Mouse (Mus musculus) cerebellum, adult 11-12 months (tissue): Measurements from ENCODE around the gene 2610318N02Rik.

Experiments used
- DNase-seq: peaks from one replicate; pipeline ENCODE4 v3.0.0; 2022

Gene 2610318N02Rik

DNA sequence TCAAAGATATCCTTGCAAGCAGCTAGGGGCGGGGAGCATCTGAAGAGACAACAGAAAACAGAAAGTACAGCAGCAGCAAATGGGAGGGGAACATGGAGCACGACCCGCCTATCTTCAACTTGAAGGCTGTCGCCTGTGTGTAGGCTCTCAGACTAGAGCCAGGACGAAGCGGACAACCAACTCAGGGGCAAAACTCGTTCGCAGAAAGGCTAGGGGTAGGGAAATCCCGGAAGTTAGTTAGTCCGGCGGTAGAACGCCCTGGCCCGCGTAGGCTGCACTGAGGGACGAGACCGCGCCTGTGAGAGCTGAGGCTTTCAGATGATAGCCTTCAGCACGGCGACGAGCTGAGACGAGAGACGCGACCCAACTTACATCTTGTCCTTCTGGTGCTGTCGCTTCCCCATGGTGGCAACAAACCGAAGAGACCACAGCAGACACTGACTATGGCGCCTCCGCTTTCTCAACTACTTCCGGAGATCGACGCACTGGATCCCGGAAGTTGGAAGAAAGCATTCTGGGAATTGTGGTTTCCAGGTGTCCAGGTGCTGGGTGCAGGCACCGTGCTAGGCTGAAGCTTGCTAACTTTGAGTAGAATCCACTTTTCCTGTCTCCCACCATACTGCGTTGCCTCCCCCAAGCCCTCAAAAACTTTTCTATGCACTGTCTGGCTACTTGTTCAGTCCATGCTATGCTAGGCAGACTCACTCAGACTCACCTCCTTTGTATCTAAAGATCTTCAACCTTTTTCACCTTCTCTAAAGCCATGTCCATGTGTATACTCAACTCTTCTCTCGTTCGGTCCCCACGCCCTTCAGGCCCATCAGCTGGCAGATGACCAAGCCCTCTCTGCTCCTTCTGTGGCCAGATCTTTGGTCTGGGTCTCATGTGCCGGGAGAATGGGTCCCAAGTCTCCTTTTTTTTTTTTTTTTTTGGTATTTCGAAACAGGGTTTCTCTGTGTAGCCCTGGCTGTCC, 13.9 kb downstream of the 2610318N02Rik start, which contains the start of gene Ppil2:
Gene Ppil2 (minus strand): TSS at position 487 of the 973 bp plus-strand sequence.
- peak; percentile 68 for DNase-seq

DNA sequence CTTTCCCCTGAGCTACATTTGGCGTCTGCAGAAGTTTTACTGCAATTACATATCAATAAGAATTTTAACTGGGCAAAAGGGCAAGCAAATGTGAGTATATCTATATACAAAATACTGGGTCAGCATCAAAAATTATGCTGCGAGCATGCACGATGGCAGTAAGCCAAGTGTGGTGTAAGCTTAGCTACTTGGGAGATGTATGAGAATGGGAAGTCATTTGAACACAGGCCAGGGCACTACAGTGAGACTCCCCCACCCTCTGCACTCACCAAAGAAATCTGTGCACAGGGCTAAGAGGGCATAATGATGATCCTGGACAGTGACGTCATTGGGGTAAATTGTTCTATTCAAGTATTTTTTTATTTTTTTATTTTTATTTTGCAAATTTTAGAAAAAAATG, 20.4 kb downstream of the 2610318N02Rik start:
- DNase-seq, result no peak

DNA sequence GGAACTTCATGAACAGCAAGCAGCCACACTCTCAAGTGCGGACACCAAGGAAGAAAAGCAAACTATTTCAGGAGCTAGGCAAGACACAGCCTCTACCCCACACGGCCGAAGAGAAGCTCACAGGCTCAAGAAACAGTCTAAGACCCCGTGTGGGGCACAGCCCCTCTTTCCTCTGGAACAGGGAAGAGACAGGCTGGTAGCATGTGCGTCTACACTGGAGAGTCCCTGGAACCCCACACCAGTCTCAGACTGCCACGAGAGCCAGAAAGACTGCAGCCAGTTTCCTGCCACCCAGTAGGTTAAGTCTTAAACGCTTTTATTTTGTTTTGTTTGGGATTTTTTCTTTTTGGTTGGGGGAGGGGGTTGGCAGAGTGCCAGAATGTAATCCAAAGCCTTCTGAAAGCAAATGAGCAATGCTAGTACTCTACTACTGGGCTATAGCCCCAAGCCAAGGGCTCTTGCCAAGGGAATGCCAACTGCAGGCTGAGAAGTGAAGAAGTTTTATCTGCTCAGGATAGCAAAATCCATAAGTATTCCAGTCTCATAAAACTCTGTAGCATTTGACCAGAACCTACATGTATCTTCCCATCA, 22.2 kb downstream of the 2610318N02Rik start:
- DNase-seq, result no peak

DNA sequence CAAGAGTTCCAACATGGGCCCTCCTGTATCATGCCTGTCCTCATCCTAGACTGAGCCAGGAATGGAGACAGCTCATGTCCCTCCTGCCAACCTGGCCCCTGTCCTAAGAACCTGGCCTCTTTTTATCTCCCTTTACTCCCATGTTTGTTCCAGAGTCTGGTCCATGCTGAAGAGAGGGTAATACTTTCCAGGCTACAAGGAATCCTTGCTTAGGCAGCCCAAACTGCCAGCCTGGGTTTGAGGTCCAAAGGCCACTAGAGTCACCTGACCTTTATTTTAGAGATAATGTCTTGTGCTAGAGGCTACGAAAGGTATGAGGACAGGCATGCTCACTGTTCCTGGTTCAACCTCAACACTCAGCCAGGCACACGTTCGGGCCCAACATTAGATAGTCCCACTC, 28.0 kb downstream of the 2610318N02Rik start:
- DNase-seq, result no peak

DNA sequence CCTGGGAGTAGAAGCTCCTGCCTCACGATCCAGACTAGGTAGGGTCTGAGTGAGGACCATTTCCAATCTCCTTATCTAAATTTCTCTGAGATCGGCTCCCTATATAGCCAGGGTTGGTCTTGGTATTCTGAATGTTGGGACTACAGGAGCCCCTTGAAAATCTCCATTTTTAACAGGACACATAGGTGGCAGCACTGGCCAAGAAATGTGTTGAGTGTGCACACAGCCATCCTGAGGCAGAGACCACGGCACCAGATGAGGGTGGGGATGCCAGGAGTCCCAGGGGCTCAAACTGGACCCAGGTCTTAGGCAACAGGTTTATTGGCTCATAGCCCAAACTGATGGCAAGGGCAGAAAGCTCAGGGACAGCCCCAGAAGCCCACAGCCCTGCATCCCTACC, 36.6 kb downstream of the 2610318N02Rik start:
- DNase-seq, result no peak

DNA sequence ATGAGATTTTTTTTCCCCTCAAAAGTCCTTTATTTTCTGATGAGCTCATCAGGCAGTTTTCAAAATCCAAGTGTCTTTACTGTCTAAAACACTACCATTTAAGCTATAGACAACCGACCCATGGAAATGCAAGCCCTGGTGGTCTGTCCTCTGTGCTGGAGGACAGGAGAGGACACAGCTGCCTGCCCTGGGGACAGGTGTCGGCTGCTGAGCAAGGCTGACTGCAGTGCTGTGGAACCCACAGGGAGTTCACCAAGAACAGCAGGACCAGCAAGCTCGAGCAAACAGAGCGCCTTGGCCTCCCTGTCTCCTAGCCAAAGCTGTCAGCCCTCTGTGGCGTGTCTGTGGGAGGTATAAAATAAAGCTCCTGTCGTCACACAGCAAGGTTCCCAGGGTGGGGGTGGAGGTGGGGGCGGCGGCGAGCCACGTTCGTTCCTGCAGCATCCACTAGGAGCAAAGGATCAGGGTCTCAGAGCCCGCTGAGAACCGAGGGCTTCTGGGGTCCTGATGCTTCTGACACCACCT, 38.2 kb downstream of the 2610318N02Rik start:
- DNase-seq, result no peak

DNA sequence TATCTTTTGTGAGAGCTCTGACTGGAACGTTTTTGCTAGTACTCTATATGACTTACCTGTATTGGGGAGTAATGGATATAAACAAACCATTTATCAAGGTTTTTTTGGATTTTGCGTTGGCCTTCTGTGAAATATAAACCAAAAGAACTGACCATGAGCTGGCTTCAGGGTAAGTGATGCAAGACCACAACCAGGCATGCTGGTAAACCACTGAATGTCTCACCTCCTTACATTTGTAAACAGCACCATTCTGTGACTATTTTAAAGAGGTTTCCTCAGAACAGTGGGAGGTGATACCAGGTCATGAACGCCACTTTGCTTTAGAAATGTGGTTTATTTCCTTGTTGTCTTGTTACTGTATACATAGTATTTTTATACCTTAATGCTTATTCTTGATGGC, 38.7 kb downstream of the 2610318N02Rik start:
- no peak for DNase-seq

DNA sequence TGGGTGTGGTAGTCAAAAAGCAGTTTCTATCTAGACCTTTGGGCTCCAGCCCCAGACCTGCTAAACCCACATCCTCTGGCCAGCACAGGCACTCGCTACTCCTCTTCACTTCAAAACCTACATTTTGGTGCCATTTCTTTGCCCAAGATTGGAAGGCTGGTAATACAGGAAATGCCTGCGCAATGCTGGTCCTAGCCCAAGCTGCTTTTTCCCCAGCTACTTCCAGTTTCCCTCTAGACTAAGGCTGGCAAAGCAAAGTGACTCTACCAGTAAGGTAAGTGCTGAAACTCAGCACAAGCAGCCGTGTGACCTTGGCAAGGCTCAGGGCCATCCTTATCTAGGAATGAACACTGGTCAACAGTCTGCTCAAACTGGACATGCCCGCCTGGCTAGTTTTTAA, 39.3 kb downstream of the 2610318N02Rik start:
- DNase-seq, result no peak

DNA sequence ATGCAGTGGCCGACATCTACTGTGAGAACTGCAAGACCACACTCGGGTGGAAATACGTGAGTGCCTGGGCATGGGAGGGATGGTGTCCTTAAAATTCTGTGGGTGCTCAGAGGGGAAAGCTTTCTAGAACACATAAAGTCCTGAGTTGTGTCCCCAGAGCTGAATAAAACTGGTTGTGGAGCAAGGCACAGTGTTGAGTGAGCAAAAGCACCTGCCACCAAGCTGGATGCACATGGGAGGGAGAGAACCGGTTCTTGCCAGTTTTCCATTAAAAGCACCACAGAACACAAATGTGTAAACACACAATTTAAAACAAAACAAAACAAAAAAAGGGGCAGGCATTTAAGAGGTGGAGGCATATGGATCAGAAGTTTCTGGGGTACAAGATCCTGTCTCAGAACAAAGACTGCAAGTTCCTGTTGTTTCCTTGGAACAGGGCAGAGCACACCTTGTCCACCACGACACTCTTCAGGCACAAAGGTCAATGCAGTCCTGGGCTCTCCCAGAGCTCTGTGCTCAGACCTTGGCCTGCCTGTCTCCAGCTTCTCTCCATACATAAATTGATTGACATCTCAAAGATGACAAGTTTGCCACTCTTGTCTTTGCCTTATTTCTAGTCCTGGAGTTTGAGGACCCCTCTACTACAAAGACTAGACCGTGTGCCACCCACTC, 42.7 kb downstream of the 2610318N02Rik start:
- DNase-seq, result no peak

DNA sequence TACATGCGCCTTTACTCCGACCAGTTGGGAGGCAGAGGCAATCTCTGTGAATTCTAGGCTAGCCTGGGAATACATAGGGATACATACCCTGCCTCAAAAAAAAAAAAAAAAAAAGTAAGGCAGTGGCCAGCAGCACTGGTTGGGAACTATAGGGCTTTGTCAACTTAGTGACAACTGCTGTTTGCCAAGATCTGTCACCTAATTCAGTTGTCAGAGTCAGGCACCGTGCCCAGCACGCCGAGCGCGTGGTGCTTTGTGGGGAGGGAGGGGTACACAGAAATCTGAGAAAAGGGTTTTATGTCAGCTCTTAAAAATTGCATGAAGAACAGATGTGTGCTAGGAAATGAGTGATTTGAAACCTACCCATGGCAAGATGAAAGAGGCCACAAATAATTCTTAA, 46.9 kb downstream of the 2610318N02Rik start:
- no peak for DNase-seq

DNA sequence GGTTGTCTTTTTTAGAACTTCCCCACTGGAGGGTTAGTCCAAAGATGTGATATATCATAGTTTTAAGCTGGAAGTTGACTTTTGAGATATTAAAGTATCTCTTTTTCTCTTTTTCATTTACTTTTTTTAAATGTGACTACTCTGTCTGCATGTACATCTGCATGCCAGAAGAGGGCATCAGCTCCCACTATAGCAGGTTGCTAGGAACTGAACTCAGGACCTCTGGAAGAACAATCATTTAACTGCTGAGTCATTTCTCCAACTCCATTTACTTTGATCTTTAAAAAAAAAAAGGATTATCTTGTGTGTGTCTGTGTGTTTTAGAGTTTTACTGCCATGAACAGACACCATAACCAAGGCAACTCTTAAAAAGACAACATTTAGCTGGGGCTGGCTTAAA, 48.1 kb downstream of the 2610318N02Rik start:
- no peak for DNase-seq

DNA sequence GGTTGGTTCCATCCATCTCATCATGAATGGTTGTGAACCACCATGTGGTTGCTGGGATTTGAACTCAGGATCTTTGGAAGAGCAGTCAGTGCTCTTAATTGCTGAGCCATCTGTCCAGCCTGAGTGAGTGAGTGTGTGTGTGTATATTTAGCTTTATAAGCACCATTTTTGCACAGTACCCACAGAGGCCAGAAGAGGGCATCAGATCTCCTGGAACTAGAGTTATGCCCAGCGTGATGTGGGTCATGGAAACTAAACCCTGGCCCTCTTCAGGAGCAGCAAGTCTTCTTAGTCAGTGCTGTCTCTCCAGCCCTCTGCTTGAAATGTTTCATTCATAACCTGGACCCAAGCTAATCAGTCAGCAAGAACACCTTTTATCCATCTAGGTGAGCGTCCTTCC, 48.7 kb downstream of the 2610318N02Rik start:
- DNase-seq, result no peak

DNA sequence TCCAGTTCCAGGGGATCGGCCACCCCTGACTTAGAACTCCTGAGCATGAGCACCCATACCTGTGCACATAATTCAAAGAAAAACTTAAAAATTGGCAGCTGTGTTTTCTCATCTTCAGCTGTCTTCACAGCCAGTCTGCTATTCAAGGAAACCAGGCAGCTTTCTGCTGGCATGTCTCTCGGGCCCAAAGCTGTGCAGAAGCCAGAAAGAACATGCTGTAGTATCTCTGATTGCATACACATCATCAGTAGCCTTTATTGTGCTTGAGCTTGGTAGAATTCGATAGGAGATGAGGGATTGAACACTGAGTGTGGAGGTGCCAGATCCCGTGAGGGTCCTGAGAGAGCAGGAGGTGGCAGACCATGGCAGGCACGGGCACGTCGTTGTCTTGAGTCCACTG, 52.0 kb downstream of the 2610318N02Rik start:
- DNase-seq, result no peak

DNA sequence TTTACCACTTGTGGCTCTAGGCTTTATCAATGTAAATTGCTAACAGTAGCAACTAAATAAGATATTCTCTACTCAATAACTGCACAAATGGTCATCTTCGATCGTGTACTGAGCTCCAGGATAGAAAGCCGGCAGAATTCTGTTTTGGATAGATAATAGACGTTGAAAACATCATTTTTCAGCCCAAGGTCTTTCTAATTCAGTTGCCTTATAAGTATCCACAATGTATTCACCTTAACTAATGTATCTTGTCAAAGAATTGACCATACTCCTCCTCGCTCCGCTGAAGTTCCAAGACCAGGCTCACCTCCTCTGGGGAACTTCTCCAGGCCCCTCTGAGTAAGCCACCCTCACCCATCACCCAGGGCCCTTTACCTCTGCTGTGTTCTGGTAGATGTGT, 54.3 kb downstream of the 2610318N02Rik start:
- DNase-seq, result no peak

DNA sequence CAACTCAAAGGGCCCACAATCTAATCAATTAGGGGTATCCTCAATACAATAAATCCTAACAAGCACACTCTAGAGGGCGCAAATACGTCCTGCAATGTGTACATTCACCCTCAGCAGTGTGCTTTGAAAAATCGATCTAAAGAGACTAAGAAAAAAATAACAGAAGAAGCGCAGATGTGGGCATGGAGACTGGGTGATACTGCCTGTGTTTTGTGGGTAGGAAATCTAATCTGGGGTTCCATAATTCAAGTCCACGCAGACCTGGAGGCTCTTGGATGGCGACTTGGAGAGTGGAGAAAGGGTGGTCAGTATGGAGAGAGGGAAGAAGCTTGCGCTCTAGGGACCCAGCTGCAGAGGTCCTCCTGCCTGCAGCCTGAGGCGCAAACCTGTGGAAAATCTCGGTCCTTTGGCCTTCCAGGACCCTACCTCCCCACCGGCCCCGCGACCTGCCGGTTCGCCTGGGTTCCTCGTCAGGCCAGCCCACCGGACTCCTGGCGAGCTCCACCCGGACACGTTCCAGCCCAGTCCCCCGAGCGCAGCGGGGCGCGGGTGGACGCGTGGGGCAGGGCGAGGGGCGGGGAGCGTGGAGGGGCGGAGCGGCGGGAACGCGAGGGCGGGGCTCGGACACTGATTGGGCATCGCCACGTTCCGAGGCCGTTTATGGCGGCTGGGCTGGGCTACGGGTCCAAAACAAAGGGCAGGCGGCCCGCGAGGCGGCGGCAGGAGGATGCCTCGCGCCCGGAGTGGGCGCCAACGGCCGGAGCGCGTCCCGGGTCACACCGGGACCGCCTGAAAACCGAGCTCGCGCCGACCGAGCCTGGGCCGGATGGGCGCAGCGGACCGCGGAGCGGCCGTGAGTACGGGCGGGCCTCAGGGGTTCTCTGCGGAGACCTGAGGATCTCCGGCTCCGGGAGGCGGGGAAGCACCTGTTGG, 55.2 kb downstream of the 2610318N02Rik start, which contains the start of gene Ypel1:
Gene Ypel1 (plus strand): TSS at position 186 of the 933 bp plus-strand sequence.
- DNase-seq, result peak; percentile 80

DNA sequence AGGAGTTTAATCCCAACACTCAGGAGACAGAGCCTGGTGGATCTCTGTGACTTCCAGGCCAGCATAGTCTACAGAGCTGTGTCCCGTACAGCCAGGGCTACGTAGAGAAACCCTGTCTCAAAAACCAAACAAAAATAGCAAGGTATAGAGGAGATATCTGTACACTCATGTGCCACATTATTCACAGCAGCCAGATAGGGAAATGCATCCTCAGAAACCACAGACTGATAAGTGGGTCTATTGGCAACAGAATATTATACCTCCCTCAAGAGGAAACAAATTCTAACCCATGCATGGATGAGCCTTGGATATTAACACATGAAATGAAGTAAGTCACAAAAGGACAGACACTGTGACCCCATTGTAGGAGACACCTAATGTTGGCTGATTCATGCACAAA, 57.4 kb downstream of the 2610318N02Rik start:
- no peak for DNase-seq
